Mouse (Mus musculus) bone marrow macrophage, adult 2 months (primary cell): Measurements from ENCODE around the gene Pdhx.

Experiments
- CTCF ChIP-seq: IDR thresholded peaks from 2 replicates; pipeline ENCODE4 v1.5.1; 2012; ENCODE audit warnings: low read depth, mild to moderate bottlenecking, low read length, moderate library complexity
- POLR2A ChIP-seq: IDR thresholded peaks from 2 replicates; pipeline ENCODE4 v1.6.1; 2012; ENCODE audit warnings: mild to moderate bottlenecking, low read depth, low read length, borderline replicate concordance

DNA sequence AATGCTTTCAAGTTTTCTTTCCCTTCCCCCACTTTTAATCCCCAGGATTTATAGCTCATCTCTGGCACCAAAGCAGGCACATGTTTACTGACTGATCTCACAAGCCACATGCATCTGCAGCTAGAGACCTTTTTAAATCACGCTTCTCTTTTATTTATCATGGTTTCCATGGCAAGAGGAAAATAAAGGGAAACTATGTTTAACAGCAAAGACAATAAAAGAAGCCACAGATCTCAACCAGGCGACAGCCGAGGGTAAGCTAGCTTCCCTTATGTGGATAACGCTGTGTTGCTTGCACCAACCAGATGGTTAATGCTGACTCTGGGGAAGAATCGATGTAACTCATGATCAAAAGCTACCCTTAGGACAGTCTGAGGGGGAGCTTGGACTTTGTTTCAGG lies 75.0 kb downstream of the Pdhx start:
- TF ChIP-seq CTCF (no peak), POLR2A (no peak)
